Mouse (Mus musculus) CH12.LX (cell line): ENCODE measurements at regions not wholly inside any gene's neighbourhood (a gene's known extent, or its start where the extent isn't known, plus 50 kb on each side); places are given as distances from the start of the nearest gene placed in this dataset.

Source experiments
- DNase-seq: peaks from one replicate; pipeline ENCODE4 v3.0.0-alpha.2; 2013; ENCODE audit errors: extremely low read depth
- H3K27ac ChIP-seq: 2 replicates; pipeline ENCODE4 v1.5.1; 2012; ENCODE audit warnings: low read depth, mild to moderate bottlenecking, control low read depth, moderate library complexity; ENCODE audit not compliant: insufficient read depth
- H3K27me3 ChIP-seq: replicated peaks from 2 replicates; pipeline ENCODE3; 2012; ENCODE audit warnings: inconsistent platforms
- H3K36me3 ChIP-seq, 2 experiments: replicated peaks in 1 of 2; 2 replicates each; pipeline versions ENCODE3 to v1.6.1; 2012; ENCODE audit warnings: inconsistent platforms in 1 of 2, low read length in 1 of 2, mild to moderate bottlenecking in 1 of 2, mixed read lengths in 1 of 2, moderate library complexity in 1 of 2; ENCODE audit not compliant: control insufficient read depth in 1 of 2, insufficient read depth in 1 of 2
- H3K4me1 ChIP-seq, 2 experiments: 2 replicates each; pipeline ENCODE4 v1.6.1; 2012; ENCODE audit warnings: inconsistent platforms in 1 of 2, moderate library complexity in 1 of 2; ENCODE audit not compliant: insufficient read depth in 2 of 2, control insufficient read depth in 1 of 2
- H3K4me2 ChIP-seq: 2 replicates; pipeline ENCODE4 v1.6.1; 2012; ENCODE audit warnings: low read depth, mild to moderate bottlenecking, control low read depth; ENCODE audit not compliant: poor library complexity, insufficient read depth, severe bottlenecking
- H3K4me3 ChIP-seq, 3 experiments: fragments of 150-350 bp in 1 of 3; sonication (generic) in 1 of 3; replicated peaks in 1 of 3; 2 replicates each; pipeline versions ENCODE3 to v1.5.1; 2011 to 2012; ENCODE audit warnings: low read depth in 2 of 3, low read length in 2 of 3, mild to moderate bottlenecking in 2 of 3, moderate library complexity in 2 of 3, control low read depth in 1 of 3, improper control_type of control experiment in 1 of 3, inconsistent platforms in 1 of 3, mixed read lengths in 1 of 3; ENCODE audit not compliant: poor library complexity in 1 of 3
- H3K79me2 ChIP-seq: replicated peaks from 2 replicates; pipeline ENCODE4 v1.6.1; 2012; ENCODE audit warnings: mild to moderate bottlenecking, moderate library complexity; ENCODE audit not compliant: control insufficient read depth, poor library complexity, insufficient read depth, severe bottlenecking; ENCODE audit errors: extremely low read depth
- H3K9ac ChIP-seq: 2 replicates; pipeline ENCODE4 v1.6.1; 2012; ENCODE audit warnings: low read depth, mild to moderate bottlenecking, control low read depth, moderate library complexity; ENCODE audit not compliant: insufficient read depth
- H3K9me3 ChIP-seq: replicated peaks from 2 replicates; pipeline ENCODE3; 2012; ENCODE audit warnings: low read length, inconsistent platforms, mixed read lengths
- CHD2 ChIP-seq: IDR thresholded peaks from 2 replicates; pipeline ENCODE4 v1.6.1; 2011; ENCODE audit warnings: low read length, improper control_type of control experiment
- CTCF ChIP-seq, 2 experiments: IDR thresholded peaks in 1 of 2; conservative IDR thresholded peaks in 1 of 2; 2 replicates each; pipeline ENCODE4 v1.5.1; 2011 to 2012; ENCODE audit warnings: low read depth in 2 of 2, low read length in 2 of 2, improper control_type of control experiment in 1 of 2, inconsistent platforms in 1 of 2, mild to moderate bottlenecking in 1 of 2, moderate library complexity in 1 of 2
- ELF1 ChIP-seq: IDR thresholded peaks from 2 replicates; pipeline ENCODE4 v1.6.1; 2014; ENCODE audit warnings: low read depth, mild to moderate bottlenecking, inconsistent platforms, low read length, improper control_type of control experiment
- IRF4 ChIP-seq: IDR thresholded peaks from 2 replicates; pipeline ENCODE4 v1.6.1; 2014; ENCODE audit warnings: low read depth, mild to moderate bottlenecking, inconsistent platforms, low read length, improper control_type of control experiment
- JUN ChIP-seq: IDR thresholded peaks from 2 replicates; pipeline ENCODE4 v1.6.1; 2011; ENCODE audit warnings: low read depth, mild to moderate bottlenecking, low read length, improper control_type of control experiment, moderate library complexity; ENCODE audit not compliant: insufficient read depth
- JUND ChIP-seq: conservative IDR thresholded peaks from 2 replicates; pipeline ENCODE4 v1.6.1; 2011; ENCODE audit warnings: low read depth, low read length, improper control_type of control experiment
- NRF1 ChIP-seq: IDR thresholded peaks from 2 replicates; pipeline ENCODE4 v1.6.1; 2014; ENCODE audit warnings: low read depth, mild to moderate bottlenecking, inconsistent platforms, low read length, improper control_type of control experiment, moderate library complexity
- PAX5 ChIP-seq: IDR thresholded peaks from 2 replicates; pipeline ENCODE4 v1.6.1; 2012; ENCODE audit warnings: low read length, inconsistent platforms, mixed read lengths
- POLR2A ChIP-seq: IDR thresholded peaks from 2 replicates; pipeline ENCODE4 v1.6.1; 2011; ENCODE audit warnings: low read depth, mild to moderate bottlenecking, improper control_type of control experiment, low read length
- POLR2AphosphoS2 ChIP-seq: IDR thresholded peaks from 2 replicates; pipeline ENCODE4 v1.6.1; 2011; ENCODE audit warnings: low read depth, low read length, improper control_type of control experiment
- RCOR1 ChIP-seq: conservative IDR thresholded peaks from 2 replicates; pipeline ENCODE4 v1.6.1; 2012; ENCODE audit warnings: low read depth, mild to moderate bottlenecking, inconsistent platforms, low read length, improper control_type of control experiment
- SIN3A ChIP-seq: IDR thresholded peaks from 2 replicates; pipeline ENCODE4 v1.6.1; 2012; ENCODE audit warnings: low read length, improper control_type of control experiment, inconsistent platforms
- SMC3 ChIP-seq: IDR thresholded peaks from 2 replicates; pipeline ENCODE4 v1.6.1; 2011; ENCODE audit warnings: low read depth, low read length, improper control_type of control experiment
- TCF12 ChIP-seq: IDR thresholded peaks from 2 replicates; pipeline ENCODE4 v1.6.1; 2014; ENCODE audit warnings: low read depth, mild to moderate bottlenecking, inconsistent platforms, low read length, improper control_type of control experiment
- USF1 ChIP-seq: IDR thresholded peaks from 2 replicates; pipeline ENCODE4 v1.6.1; 2014; ENCODE audit warnings: low read depth, mild to moderate bottlenecking, inconsistent platforms, low read length, improper control_type of control experiment
- ZC3H11A ChIP-seq: IDR thresholded peaks from 2 replicates; pipeline ENCODE4 v1.6.1; 2012; ENCODE audit warnings: low read depth, mild to moderate bottlenecking, inconsistent platforms, low read length, improper control_type of control experiment
- ZKSCAN1 ChIP-seq: IDR thresholded peaks from 2 replicates; pipeline ENCODE4 v1.6.1; 2012; ENCODE audit warnings: low read depth, inconsistent platforms, low read length, improper control_type of control experiment, borderline replicate concordance
- ZNF384 ChIP-seq: IDR thresholded peaks from 2 replicates; pipeline ENCODE4 v1.6.1; 2012; ENCODE audit warnings: low read depth, low read length, improper control_type of control experiment, inconsistent platforms
- dilution Hi-C: fragments of 300-500 bp; cut with MboI; formaldehyde crosslinking; loops from 2 replicates; pipeline ENCODE4 v1.14.3; 2020; ENCODE audit warnings: low sequenced_read_pairs; ENCODE audit not compliant: extremely low pct_unique_long_range_greater_than_20kb, extremely low pct_ligation_motif_present
- in situ Hi-C: fragments of 300-500 bp; cut with MboI; formaldehyde crosslinking; loops from 3 replicates; pipeline ENCODE4 v1.14.3; 2019; ENCODE audit warnings: low sequenced_read_pairs, low pct_ligation_motif_present, low pct_unique_long_range_greater_than_20kb, mixed read lengths

- TF ChIP-seq ZNF384: no peak
- TF ChIP-seq RCOR1: no peak
- no peak for TF ChIP-seq JUND
- TF ChIP-seq SIN3A: no peak
- no peak for TF ChIP-seq PAX5
- TF ChIP-seq NRF1: no peak
- no peak for TF ChIP-seq ZC3H11A
- no peak for TF ChIP-seq ELF1
- no peak for TF ChIP-seq POLR2A
- no peak for TF ChIP-seq IRF4
- TF ChIP-seq USF1: no peak
- TF ChIP-seq JUN: no peak
- no peak for TF ChIP-seq CHD2
These were observed 423.9 kb downstream of the Cntnap4 start for GRCm38 (mm10) chr8:112993781-112994180.

DNA sequence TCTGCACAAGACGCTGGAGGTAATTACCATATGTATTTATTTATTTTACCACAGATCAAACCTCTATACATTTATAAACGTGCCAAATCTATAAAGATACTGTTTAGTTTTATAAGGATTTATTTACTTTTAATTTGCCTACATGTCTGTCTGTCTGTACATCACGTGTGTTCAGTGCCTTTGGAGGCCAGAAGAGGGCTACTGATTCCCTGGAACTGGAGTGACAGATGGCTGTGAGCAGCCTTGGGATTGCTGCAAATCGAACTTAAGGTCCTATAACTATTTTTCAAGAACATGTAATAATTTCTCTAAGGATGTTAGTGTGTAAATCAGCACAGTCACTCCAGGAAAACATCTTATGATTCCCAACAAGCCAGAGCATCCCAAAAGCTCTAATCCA is 437.5 kb downstream of the Cntnap4 start:
- Histone ChIP-seq H3K27me3 (no peaks in the 10 kb centered on the region), H3K79me2 (no peaks in the 10 kb centered on the region), H3K9me3 (peaks cover 34% of the 10 kb centered on the region), H3K4me3 (no peak overlapping the region), H3K9ac (no peak overlapping the region), H3K4me2 (no peak overlapping the region), H3K36me3 (no peaks in the 10 kb centered on the region), H3K4me1 (no peaks in the 10 kb centered on the region), H3K27ac (no peak overlapping the region)
- no peak for TF ChIP-seq ZKSCAN1
- dilution Hi-C loops (no loop called here), in situ Hi-C loops (no loop called here)
- DNase-seq: no peak

More at GRCm38 (mm10) chr8:112993781-112994180, 423.9 kb downstream of the Cntnap4 start:
- no peaks in the 10 kb centered on the region for H3K4me1 ChIP-seq
- no peak for DNase-seq
- no peak overlapping the region for H3K4me3 ChIP-seq
- peaks cover 44% of the 10 kb centered on the region for H3K9me3 ChIP-seq
- H3K4me2 ChIP-seq: no peak overlapping the region
- H3K79me2 ChIP-seq: no peaks in the 10 kb centered on the region
- no peaks in the 10 kb centered on the region for H3K36me3 ChIP-seq
- H3K9ac ChIP-seq: no peak overlapping the region
- no peaks in the 10 kb centered on the region for H3K27me3 ChIP-seq
- dilution Hi-C loops: no loop called here
- H3K27ac ChIP-seq: no peak overlapping the region
- in situ Hi-C loops: no loop called here

DNA sequence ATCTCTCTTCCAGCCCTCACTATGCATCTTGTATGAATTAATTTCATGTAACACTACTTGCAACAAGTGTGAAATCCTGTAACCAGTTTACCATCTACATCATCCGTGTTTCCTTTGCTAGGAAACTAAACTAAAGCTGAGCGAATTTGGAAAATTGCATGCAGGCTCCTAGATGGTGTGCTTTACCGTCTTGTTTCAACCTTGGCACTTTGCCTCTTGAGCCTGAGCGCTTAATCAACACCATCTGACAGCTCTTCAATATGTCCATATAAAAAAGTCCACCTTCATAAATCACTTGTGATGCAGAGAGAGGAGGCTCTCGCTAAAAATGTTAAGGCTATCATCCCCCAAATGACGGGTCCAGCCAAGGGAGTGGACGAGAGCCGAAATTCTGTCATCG is 459.0 kb downstream of the Cntnap4 start:
- H3K79me2 ChIP-seq: no peaks in the 10 kb centered on the region
- in situ Hi-C loops: no loop called here
- peaks cover 38% of the 10 kb centered on the region for H3K9me3 ChIP-seq
- H3K9ac ChIP-seq: no peak overlapping the region
- TF ChIP-seq JUN: no peak
- no peak for TF ChIP-seq POLR2AphosphoS2
- TF ChIP-seq TCF12: no peak
- no peak for TF ChIP-seq SMC3
- TF ChIP-seq CHD2: no peak
- no peak for TF ChIP-seq CTCF (conservative IDR thresholded peaks at IDR 0.05 in 1 of 2, IDR thresholded peaks at IDR 0.05 in 1 of 2; ENCODE audit: low read depth in 2 of 2, low read length in 2 of 2)
- H3K36me3 ChIP-seq: no peaks in the 10 kb centered on the region
- dilution Hi-C loops: no loop called here
- H3K27ac ChIP-seq: no peak overlapping the region
- no peak for DNase-seq
- no peak overlapping the region for H3K4me2 ChIP-seq
- no peaks in the 10 kb centered on the region for H3K27me3 ChIP-seq
- H3K4me1 ChIP-seq: no peaks in the 10 kb centered on the region
- H3K4me3 ChIP-seq: no peak overlapping the region
